Mouse (Mus musculus) adrenal gland, postnatal 36 days (tissue): ENCODE data around the gene Rab36. TPM values are rescaled to one million over a fixed set of nuclear protein-coding genes. Genes with fewer than 3 reads are reported as not detected.

Experiments used
- DNase-seq, 2 experiments: peaks; one replicate each; pipeline ENCODE4 v3.0.0; 2021; ENCODE audit warnings: mixed read lengths in 1 of 2
- total RNA-seq, 2 experiments: library from RNA; stranded (reverse); gene quantifications; 2 replicates each; pipeline ENCODE4 v1.2.3; 2021

Gene Rab36
- total RNA-seq, 2 experiments from 2014 or later = 11.9 to 14.9 TPM

DNA sequence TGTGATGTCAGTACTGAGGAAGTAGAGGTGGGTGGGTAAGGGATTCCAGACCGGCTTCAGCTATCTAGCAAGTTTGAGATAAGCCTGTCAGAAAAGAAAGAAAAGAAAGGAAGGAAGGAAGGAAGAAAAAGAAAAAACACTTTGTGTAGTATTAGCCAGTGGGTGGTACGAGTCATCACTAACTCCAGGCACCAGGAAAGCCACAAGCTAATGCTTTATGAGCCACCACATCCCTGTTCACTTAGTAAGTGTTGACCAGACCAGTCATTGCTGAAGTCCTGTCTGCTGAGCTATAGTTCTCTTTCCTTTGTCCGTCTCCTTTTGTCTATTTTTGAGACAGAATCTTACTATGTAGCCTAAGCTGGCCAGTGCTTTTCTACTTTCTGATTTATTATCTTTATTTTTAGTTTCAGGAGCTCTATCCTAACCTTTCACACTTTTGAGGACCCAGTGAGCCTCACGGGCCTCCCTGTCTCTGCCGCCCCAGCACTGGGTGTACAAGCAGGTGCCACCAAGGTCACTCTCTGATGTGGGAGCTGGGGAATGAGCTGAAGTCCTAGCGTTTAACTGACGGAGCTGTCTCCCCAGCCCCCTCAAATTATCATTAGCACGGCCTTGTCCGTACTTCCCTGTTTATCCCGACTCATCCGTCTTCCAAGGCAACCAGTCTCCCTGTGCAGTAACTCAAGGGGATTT is 33.6 kb downstream of the Rab36 start:
- peak; percentile 28 to 54 for DNase-seq

DNA sequence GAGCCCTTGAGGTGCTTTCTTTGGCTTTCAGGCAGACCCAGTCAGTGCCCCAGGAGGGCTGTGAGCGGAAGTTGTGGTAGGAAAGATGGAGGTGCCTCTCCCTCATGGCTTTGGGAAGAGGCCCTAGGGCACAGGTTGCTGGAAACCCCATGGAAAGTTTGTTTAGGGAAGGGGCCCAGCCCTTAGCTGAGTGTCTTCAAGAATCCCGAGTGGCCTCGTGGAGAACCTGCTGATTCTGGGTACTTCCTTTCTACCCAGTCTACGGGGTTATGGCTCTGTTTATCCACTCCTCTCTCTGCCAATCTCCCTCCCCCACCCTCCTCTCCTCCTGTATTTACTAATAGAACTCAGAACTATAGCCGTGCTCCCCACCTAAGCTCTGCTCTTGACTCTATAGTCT is 38.8 kb downstream of the Rab36 start:
- no peak for DNase-seq

DNA sequence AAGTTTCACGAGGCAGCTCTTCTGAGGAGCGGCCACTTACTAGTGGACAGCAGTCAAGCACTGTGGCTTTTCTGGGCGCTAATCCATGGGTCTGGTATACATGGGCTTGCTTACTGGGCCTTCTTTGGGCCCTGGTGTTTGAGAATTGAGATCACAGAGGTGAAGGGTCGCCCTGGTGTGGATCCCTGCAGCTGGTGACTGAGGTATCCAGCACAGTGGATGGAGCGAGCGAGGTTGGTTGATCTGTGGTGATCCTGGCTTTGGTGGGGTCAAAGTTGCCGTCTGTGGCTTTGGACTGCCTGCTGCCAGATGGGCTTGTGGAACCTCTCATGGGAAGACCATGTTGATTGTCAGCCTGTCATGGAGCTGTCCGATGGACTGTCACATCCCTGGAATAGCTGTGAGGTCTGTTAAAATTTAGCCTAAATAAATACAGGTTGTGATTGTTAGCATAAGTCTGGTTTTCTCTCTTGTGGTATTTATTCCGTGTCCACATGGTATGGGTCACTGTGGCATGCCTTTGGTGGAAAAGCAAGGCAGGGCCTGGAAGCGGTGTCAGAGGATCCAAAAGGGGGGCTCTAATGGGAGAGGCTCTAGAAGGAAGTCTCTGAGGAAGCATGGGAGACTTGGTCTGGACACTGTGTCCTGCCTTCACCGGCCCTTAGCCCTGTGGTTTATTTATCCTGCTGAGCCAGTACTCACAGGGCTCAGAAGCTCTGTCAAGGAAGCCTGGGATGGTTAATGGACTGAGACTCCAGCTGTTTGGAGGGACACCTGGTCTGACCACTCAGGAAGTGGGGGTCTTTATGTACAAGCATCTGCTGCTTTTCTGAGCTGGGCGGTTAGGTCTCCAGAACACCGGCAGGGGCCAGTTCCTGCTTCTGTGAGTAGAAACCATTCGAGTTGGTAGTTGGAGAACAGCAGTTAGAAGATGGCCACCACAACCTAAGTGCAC is 41.6 kb downstream of the Rab36 start:
- DNase-seq = no peak

DNA sequence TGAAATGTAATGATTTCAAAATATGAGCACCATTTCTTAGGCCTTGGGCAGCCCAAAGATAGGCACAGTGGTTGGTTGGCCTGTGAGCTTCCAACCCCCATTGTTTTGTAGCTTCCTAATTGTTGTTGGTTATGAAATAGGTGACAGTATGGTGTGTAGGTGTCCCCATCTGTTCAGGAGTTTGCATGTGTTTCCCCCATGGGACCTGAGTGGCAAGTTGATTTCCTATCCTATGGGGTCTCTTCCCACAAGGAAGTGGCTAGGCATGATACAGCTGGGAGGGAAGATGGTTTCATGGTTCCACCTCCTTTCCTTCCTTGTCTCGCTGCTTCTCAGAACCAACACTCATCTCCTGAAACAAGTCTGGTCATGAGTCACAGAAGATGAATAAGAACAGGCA is 48.5 kb downstream of the Rab36 start:
- DNase-seq = no peak

DNA sequence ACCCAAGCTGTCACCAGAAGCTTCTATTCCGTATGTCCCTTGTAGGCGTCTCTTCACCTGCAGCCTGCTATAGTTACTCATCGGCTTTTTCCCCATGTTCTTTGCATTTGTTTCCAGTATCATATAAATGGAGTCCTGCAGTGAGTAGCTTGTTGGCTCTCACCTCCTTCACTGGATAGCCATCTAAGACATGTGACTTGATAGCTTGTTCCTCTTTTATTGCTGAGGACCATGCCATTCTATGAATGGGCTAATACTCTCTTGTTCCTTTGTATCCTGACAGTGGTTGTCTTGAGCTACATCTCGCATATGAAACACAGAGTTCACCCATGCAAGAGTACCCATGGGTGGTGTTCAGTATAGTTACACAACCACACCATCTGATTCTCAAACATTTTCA is 51.6 kb downstream of the Rab36 start:
- DNase-seq = no peak

DNA sequence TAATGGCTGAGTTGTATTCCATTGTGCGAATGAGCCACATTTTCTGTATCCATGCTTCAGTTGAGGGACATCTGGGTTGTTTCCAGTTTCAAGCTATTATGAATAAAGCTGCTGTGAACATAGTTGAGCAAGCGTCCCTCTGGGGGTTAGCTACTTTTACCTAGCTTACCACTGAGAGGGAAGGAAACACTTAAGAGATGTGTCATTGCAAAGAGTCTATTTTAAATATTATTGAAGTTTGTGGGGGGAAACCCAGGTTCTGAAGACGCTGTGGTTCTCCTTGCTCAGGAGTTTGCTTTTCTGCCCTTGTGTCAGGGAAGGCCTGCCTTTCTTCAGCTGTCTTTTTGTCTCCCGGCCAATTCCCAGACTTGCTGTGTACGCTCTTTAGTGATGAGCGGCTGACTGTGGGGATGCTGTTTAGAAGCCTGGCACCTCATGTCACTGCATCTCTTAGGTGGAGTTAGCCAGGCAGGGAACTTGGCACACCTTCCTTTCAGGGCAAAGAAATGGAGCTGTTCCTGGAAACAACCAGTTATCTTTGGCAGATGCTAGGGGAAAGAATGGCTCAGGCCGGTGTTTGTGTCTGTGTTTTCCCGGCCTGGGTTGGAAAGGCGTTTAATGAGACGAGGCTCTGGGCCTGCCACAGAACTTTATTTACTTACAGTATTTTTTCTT is 54.8 kb downstream of the Rab36 start:
- no peak for DNase-seq

DNA sequence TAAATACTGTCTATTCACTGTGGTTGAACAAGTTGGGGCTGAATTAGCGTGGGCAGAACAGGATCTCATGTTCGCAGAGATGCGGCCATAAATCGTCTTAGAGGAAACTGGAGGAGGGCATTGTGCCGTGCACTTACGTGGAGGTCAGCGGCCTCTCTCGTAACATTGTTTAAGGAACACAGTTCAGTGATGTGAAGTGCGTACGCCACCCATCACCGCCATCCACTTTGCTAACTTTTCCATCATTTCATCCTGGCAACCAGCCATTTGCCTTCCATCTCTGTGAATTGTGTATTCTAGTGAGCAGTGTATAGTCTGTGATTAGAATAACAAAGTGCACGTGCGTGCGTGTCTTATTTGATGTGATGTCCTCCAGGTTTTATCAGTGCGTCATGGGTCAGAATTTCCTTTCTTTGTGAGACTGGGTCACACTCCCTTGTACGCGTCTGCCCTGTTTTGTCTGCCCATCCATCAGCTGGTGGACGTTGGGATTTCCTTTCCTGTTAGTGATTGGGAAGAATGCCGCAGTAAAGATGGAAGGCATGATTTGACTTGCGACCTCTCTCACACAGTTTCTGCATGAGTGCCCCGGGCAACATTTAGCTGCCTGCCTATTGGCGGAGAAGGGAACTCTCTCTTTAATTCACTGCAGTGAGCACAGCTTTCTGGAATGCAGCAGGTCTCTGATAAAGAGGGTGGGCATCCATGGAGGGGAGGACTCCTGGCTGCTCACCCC is 56.6 kb downstream of the Rab36 start:
- no peak for DNase-seq

DNA sequence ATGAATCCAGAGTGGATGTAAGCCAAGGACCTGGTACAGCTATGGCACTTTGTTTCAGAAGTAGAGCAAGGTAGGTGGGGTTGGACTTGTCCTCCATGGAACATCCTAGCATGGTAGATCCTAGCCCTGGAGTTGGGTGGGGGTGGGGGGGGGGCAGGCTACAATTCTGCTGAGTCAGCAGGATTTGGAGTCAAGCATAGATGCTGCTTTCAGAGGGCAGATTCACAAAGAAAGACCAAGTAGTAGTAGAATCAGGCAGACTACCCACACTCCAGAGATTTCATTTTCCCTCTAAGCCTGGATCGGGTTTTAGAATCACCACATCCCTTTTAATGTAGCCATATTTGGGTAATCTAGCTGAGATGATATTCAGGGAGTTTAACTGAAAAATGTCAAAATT is 57.5 kb downstream of the Rab36 start:
- no peak for DNase-seq

DNA sequence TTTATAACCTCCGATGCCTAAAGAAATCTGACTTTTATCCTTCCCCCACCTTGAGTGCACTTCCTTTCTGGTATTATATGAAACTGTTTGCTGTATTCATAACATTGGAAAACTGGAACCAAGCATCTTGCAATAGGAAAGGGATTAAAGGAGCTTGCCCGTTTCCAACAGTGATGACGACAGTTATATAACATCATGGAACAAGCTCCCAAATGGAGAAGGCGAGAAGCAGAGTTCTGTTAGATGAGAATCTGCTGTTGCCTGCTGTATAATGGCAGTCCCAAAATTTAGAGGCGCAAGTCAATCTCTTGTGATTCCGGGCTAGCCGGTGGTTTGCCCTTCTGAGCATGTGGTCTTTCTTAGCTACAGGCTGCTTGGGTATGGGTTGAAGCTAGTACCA is 58.4 kb downstream of the Rab36 start:
- no peak for DNase-seq

DNA sequence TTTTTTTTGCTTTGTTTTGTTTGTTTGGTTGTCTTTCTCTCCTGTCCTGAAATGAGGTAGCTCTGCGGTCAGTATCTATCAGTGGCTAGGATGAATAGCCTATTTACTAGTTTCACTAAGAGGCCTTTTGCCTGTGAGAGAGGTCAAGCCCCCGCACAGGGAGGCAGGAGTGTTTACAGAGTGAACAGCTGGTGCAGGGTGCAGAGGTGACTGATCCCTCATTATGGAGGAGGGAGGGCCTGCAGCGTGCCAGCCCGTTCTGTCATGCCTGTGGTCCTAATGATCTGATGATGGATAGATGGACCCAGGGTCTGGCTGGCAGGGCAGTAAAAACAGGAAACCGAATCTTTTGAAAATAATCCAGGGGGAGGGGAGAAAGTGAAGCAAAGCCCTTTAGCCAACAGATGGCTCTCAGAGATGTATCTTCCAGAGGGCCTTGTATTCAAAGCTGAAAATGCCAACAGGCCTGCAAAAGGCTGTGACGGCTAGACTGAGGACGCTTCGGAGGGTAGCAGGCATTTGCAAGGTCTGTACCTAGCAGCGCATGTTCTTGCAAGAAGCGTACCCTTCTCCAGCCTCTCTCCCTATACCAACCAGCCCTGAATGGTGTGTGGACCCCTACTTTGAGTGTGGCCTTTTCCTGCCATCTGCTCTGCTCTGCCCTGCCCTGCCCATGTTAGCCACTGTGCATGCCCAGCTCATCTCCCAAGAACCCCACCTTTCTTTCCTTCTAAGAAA is 61.8 kb downstream of the Rab36 start:
- DNase-seq = no peak

DNA sequence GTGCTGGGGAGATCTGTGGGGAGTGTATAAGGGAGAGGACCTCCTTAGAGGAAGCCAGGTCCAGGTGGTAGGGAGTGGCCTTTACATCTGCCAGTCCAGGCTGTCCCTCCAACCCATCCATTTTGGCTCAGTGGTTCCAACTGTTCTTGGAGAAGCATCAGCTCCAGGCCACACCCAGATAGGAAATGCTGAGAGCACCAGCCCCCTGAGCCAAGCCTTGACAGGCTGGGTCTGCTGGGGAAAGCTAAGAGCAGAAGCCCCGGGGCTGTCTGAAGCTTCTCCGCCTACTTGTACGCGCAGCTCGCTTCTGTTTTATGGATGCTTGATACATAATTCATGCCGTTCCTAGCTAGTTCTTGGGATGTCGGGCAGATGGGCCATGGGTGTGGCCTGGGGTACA is 63.4 kb downstream of the Rab36 start:
- no peak for DNase-seq

DNA sequence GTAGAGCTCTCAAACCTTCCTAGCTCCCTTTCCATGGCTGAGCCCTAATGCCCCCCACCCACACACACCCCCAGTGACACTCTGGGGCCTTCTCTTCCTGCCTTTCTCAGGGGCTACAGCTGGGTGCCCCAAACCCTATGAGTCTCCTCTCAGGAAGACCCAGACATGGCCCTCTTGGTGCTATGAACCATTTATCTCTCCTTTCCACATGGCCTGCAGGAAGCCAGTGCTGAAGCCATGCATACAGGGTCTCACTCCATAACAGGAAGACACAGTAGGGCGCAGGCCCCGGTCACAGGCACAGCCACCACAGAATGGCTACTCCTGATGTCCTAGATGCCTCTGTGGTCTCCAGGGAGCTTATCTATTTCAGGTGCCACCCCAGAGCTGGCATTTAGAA is 66.6 kb downstream of the Rab36 start:
- no peak for DNase-seq

Other genes with a start within 250 kb of the Rab36 start
- gene Gnaz, start 69.9 kb upstream of the Rab36 start, total RNA-seq = 1 to 10 TPM; 3.2 to 3.7 TPM
- under 1 TPM; 0.56 TPM for gene Rsph14, start 4.5 kb upstream of the Rab36 start, total RNA-seq
- 10 to 100 TPM; 33.8 to 47.7 TPM for gene Bcr, start 23.5 kb downstream of the Rab36 start, total RNA-seq
- 10 to 100 TPM; 53.8 to 63.4 TPM for gene Specc1l, start 175.0 kb downstream of the Rab36 start, total RNA-seq